Mouse (Mus musculus) lung, adult 10 weeks (tissue): ENCODE data around the gene C130079G13Rik. TPM values are rescaled to one million over a fixed set of nuclear protein-coding genes. Genes with fewer than 3 reads are reported as not detected.

Source experiments
- polyA plus RNA-seq: library from polyadenylated mRNA; stranded (reverse); fragments of 350-450 nt; fragmentation: Illumina TruSeq; extraction: RNeasy Lipid Tissue Mini Kit (QIAGEN cat#74804); gene quantifications from one replicate; pipeline ENCODE4 v1.2.3, GENCODE M21; 2014; ENCODE audit warnings: low read depth, low replicate concordance; ENCODE audit not compliant: insufficient read depth

The C130079G13Rik gene
- not detected for polyA plus RNA-seq

DNA sequence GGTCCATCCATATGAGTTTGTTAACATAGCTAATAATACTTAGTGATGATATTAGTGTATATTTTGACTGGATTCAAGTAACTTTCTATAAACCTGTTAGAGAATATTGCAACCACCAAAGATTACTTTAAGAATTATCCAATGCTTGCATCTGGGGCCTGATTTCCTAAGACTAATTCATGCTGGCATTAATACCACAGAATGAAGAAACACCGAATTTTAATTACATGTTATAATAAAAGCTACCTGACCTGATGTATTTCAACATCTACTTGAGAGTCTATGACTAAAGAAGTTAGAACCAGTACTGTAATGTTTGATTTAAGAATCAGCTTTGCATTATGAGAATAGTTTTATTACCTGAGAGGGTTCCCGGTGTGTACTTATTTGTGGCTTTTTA, at the start of gene C130079G13Rik:
C130079G13Rik (plus strand) TSS at position 301 of the 400 bp plus-strand sequence.

Other genes with a start within 250 kb of the C130079G13Rik start
- gene Gm5538, start 195.4 kb upstream of the C130079G13Rik start, polyA plus RNA-seq, result not detected
- not detected for gene Gm8298, start 64.2 kb upstream of the C130079G13Rik start, polyA plus RNA-seq
- not detected for gene Aadacl2, start 81.5 kb downstream of the C130079G13Rik start, polyA plus RNA-seq
- 0.19 TPM for gene Aadac, start 100.5 kb downstream of the C130079G13Rik start, polyA plus RNA-seq
- gene Sucnr1, start 156.7 kb downstream of the C130079G13Rik start, polyA plus RNA-seq, result 0.59 TPM